Mouse (Mus musculus) central nervous system, embryonic 11.5 days (tissue): ENCODE results near the gene Ensa. TPM values are rescaled to one million over a fixed set of nuclear protein-coding genes. Genes with fewer than 3 reads are reported as not detected.

Source experiments
- polyA plus RNA-seq: library from polyadenylated mRNA; depleted of rRNA; stranded (reverse); fragments of >200 nt; gene quantifications from 2 replicates; pipeline ENCODE4 v1.2.3, GENCODE M21; 2012; rRNA removed

Ensa gene
- 51.9 and 63.0 TPM in 2 replicates for polyA plus RNA-seq

GRCm38 (mm10) chr3:95624628-95625503 is at the start of gene Ensa:
Ensa (plus strand) TSS chr3:95624993.

GRCm38 (mm10) chr3:95588604-95589086 is 36.1 kb upstream of the Ensa start, which contains the start of gene Golph3l:
Golph3l (plus strand) TSS chr3:95588934.

GRCm38 (mm10) chr3:95658236-95658867 is 33.6 kb downstream of the Ensa start, which contains the start of gene Mcl1:
Mcl1 (plus strand) TSS chr3:95658788.

Other genes with a start within 250 kb of the Ensa start
- gene 4930558C23Rik, start 222.2 kb upstream of the Ensa start, polyA plus RNA-seq, result not detected in 2 replicates
- 30.4 and 39.4 TPM in 2 replicates for gene Arnt, start 190.6 kb upstream of the Ensa start, polyA plus RNA-seq
- 8.1 and 10.8 TPM in 2 replicates for gene Ctsk, start 125.7 kb upstream of the Ensa start, polyA plus RNA-seq
- gene Ctss, start 98.2 kb upstream of the Ensa start, polyA plus RNA-seq, result 7.9 and 10.8 TPM in 2 replicates
- gene Hormad1, start 65.3 kb upstream of the Ensa start, polyA plus RNA-seq, result 0.05 TPM in 1 of 2 replicates, not detected in the other
- gene Golph3l, start 36.1 kb upstream of the Ensa start, polyA plus RNA-seq, result 32.5 and 36.4 TPM in 2 replicates
- gene Mcl1, start 33.8 kb downstream of the Ensa start, polyA plus RNA-seq, result 73.5 and 157 TPM in 2 replicates
- gene Adamtsl4, start 62.9 kb downstream of the Ensa start, polyA plus RNA-seq, result 0.30 and 0.42 TPM in 2 replicates
- gene Ecm1, start 114.6 kb downstream of the Ensa start, polyA plus RNA-seq, result 18.1 and 22.0 TPM in 2 replicates
- 40.4 and 53.3 TPM in 2 replicates for gene Tars2, start 135.2 kb downstream of the Ensa start, polyA plus RNA-seq
- gene Rprd2, start 193.9 kb downstream of the Ensa start, polyA plus RNA-seq, result 23.3 and 36.7 TPM in 2 replicates
- gene Prpf3, start 230.9 kb downstream of the Ensa start, polyA plus RNA-seq, result 60.1 and 81.7 TPM in 2 replicates
- 207 and 387 TPM in 2 replicates for gene Mrps21, start 246.5 kb downstream of the Ensa start, polyA plus RNA-seq